Mouse (Mus musculus): ENCODE data around the gene Col4a3bp. TPM values are rescaled to one million over a fixed set of nuclear protein-coding genes. Genes with fewer than 3 reads are reported as not detected.

Col4a3bp gene
- polyA plus RNA-seq, 1 experiment from 2014 or later: 11.6 TPM

- Histone ChIP-seq H3K9me3 (ENCODE audit: control insufficient read depth, low read length) (no peaks in the 10 kb centered on the region), H3K27me3 (ENCODE audit: control insufficient read depth, insufficient read depth, low read length) (no peaks in the 10 kb centered on the region), H3K4me2 (replicated peaks; ENCODE audit: low read depth, low read length) (no peak overlapping the region), H3K4me1 (replicated peaks; ENCODE audit: control insufficient read depth, insufficient read depth, low read length) (no peaks in the 10 kb centered on the region), H3K27ac (ENCODE audit: low read depth, low read length) (no peak overlapping the region), H3K36me3 (ENCODE audit: control insufficient read depth, insufficient read depth, low read length) (no peaks in the 10 kb centered on the region), H3K9ac (ENCODE audit: low read depth, low read length) (no peak overlapping the region), H3K4me3 (ENCODE audit: low read depth, low read length) (no peak overlapping the region)
- WGBS: 76% methylated on average over 4 of the region's 4 CpGs
- ATAC-seq (ENCODE audit: low FRiP score) (no peak), DNase-seq (ENCODE audit: low spot score) (no peak)
Observed at GRCm38 (mm10) chr13:96547941-96548340, 5.5 kb downstream of the Col4a3bp start.

- Histone ChIP-seq H3K4me3 (ENCODE audit: low read depth, low read length) (no peak overlapping the region), H3K27me3 (ENCODE audit: control insufficient read depth, insufficient read depth, low read length) (no peaks in the 10 kb centered on the region), H3K4me2 (replicated peaks; ENCODE audit: low read depth, low read length) (no peak overlapping the region), H3K27ac (ENCODE audit: low read depth, low read length) (no peak overlapping the region), H3K9ac (ENCODE audit: low read depth, low read length) (no peak overlapping the region), H3K36me3 (ENCODE audit: control insufficient read depth, insufficient read depth, low read length) (no peaks in the 10 kb centered on the region), H3K4me1 (replicated peaks; ENCODE audit: control insufficient read depth, insufficient read depth, low read length) (no peaks in the 10 kb centered on the region), H3K9me3 (ENCODE audit: control insufficient read depth, low read length) (no peaks in the 10 kb centered on the region)
- ATAC-seq (ENCODE audit: low FRiP score) (no peak), DNase-seq (ENCODE audit: low spot score) (no peak)
- 97% methylated on average over 3 of the region's 3 CpGs for WGBS
Observed at GRCm38 (mm10) chr13:96555099-96555498, 12.7 kb downstream of the Col4a3bp start.

- Histone ChIP-seq H3K4me2 (replicated peaks; ENCODE audit: low read depth, low read length) (no peak overlapping the region), H3K9ac (ENCODE audit: low read depth, low read length) (no peak overlapping the region), H3K4me1 (replicated peaks; ENCODE audit: control insufficient read depth, insufficient read depth, low read length) (no peaks in the 10 kb centered on the region), H3K9me3 (ENCODE audit: control insufficient read depth, low read length) (no peaks in the 10 kb centered on the region), H3K27me3 (ENCODE audit: control insufficient read depth, insufficient read depth, low read length) (no peaks in the 10 kb centered on the region), H3K4me3 (ENCODE audit: low read depth, low read length) (no peak overlapping the region), H3K36me3 (ENCODE audit: control insufficient read depth, insufficient read depth, low read length) (no peaks in the 10 kb centered on the region), H3K27ac (ENCODE audit: low read depth, low read length) (no peak overlapping the region)
- no peak for ATAC-seq (ENCODE audit: low FRiP score)
- no peak for DNase-seq (ENCODE audit: low spot score)
- 62% methylated on average over 6 of the region's 6 CpGs for WGBS
Observed at GRCm38 (mm10) chr13:96567977-96568376, 25.6 kb downstream of the Col4a3bp start.

- H3K9ac ChIP-seq (ENCODE audit: low read depth, low read length): no peak overlapping the region
- no peaks in the 10 kb centered on the region for H3K27me3 ChIP-seq (ENCODE audit: control insufficient read depth, insufficient read depth, low read length)
- no peak overlapping the region for H3K27ac ChIP-seq (ENCODE audit: low read depth, low read length)
- 70% methylated on average over 10 of the region's 10 CpGs for WGBS
- H3K36me3 ChIP-seq (ENCODE audit: control insufficient read depth, insufficient read depth, low read length): no peaks in the 10 kb centered on the region
- H3K9me3 ChIP-seq (ENCODE audit: control insufficient read depth, low read length): no peaks in the 10 kb centered on the region
- no peaks in the 10 kb centered on the region for H3K4me1 ChIP-seq (replicated peaks; ENCODE audit: control insufficient read depth, insufficient read depth, low read length)
- H3K4me3 ChIP-seq (ENCODE audit: low read depth, low read length): no peak overlapping the region
- no peak for DNase-seq (ENCODE audit: low spot score)
- no peak for ATAC-seq (ENCODE audit: low FRiP score)
- H3K4me2 ChIP-seq (replicated peaks; ENCODE audit: low read depth, low read length): no peak overlapping the region
Observed at GRCm38 (mm10) chr13:96570313-96571015, 28.0 kb downstream of the Col4a3bp start.

GRCm38 (mm10) chr13:96571016-96571361, 28.6 kb downstream of the Col4a3bp start:
- H3K9ac ChIP-seq (ENCODE audit: low read depth, low read length): no peak overlapping the region
- no peaks in the 10 kb centered on the region for H3K9me3 ChIP-seq (ENCODE audit: control insufficient read depth, low read length)
- no peak overlapping the region for H3K27ac ChIP-seq (ENCODE audit: low read depth, low read length)
- no peak overlapping the region for H3K4me3 ChIP-seq (ENCODE audit: low read depth, low read length)
- no peak overlapping the region for H3K4me2 ChIP-seq (replicated peaks; ENCODE audit: low read depth, low read length)
- H3K27me3 ChIP-seq (ENCODE audit: control insufficient read depth, insufficient read depth, low read length): no peaks in the 10 kb centered on the region
- ATAC-seq (ENCODE audit: low FRiP score) (no peak), DNase-seq (ENCODE audit: low spot score) (no peak)
- no peaks in the 10 kb centered on the region for H3K36me3 ChIP-seq (ENCODE audit: control insufficient read depth, insufficient read depth, low read length)
- no peaks in the 10 kb centered on the region for H3K4me1 ChIP-seq (replicated peaks; ENCODE audit: control insufficient read depth, insufficient read depth, low read length)
- 81% methylated on average over 6 of the region's 6 CpGs for WGBS

GRCm38 (mm10) chr13:96574170-96574569, 31.8 kb downstream of the Col4a3bp start:
- no peak overlapping the region for H3K4me2 ChIP-seq (replicated peaks; ENCODE audit: low read depth, low read length)
- DNase-seq (ENCODE audit: low spot score): no peak
- H3K36me3 ChIP-seq (ENCODE audit: control insufficient read depth, insufficient read depth, low read length): no peaks in the 10 kb centered on the region
- no peak overlapping the region for H3K9ac ChIP-seq (ENCODE audit: low read depth, low read length)
- no peaks in the 10 kb centered on the region for H3K9me3 ChIP-seq (ENCODE audit: control insufficient read depth, low read length)
- no peak overlapping the region for H3K27ac ChIP-seq (ENCODE audit: low read depth, low read length)
- H3K27me3 ChIP-seq (ENCODE audit: control insufficient read depth, insufficient read depth, low read length): no peaks in the 10 kb centered on the region
- H3K4me3 ChIP-seq (ENCODE audit: low read depth, low read length): no peak overlapping the region
- ATAC-seq (ENCODE audit: low FRiP score): no peak
- WGBS: 88% methylated on average over 2 of the region's 2 CpGs
- H3K4me1 ChIP-seq (replicated peaks; ENCODE audit: control insufficient read depth, insufficient read depth, low read length): no peaks in the 10 kb centered on the region

GRCm38 (mm10) chr13:96579104-96579503, 36.7 kb downstream of the Col4a3bp start:
- no peaks in the 10 kb centered on the region for H3K27me3 ChIP-seq (ENCODE audit: control insufficient read depth, insufficient read depth, low read length)
- no peaks in the 10 kb centered on the region for H3K9me3 ChIP-seq (ENCODE audit: control insufficient read depth, low read length)
- no peak overlapping the region for H3K4me2 ChIP-seq (replicated peaks; ENCODE audit: low read depth, low read length)
- ATAC-seq (ENCODE audit: low FRiP score) (no peak), DNase-seq (ENCODE audit: low spot score) (no peak)
- 84% methylated on average over 2 of the region's 2 CpGs for WGBS
- no peaks in the 10 kb centered on the region for H3K36me3 ChIP-seq (ENCODE audit: control insufficient read depth, insufficient read depth, low read length)
- no peak overlapping the region for H3K27ac ChIP-seq (ENCODE audit: low read depth, low read length)
- no peak overlapping the region for H3K9ac ChIP-seq (ENCODE audit: low read depth, low read length)
- H3K4me3 ChIP-seq (ENCODE audit: low read depth, low read length): no peak overlapping the region
- H3K4me1 ChIP-seq (replicated peaks; ENCODE audit: control insufficient read depth, insufficient read depth, low read length): no peaks in the 10 kb centered on the region

GRCm38 (mm10) chr13:96579979-96580378, 37.6 kb downstream of the Col4a3bp start:
- H3K9me3 ChIP-seq (ENCODE audit: control insufficient read depth, low read length): no peaks in the 10 kb centered on the region
- H3K4me2 ChIP-seq (replicated peaks; ENCODE audit: low read depth, low read length): no peak overlapping the region
- H3K27me3 ChIP-seq (ENCODE audit: control insufficient read depth, insufficient read depth, low read length): no peaks in the 10 kb centered on the region
- H3K9ac ChIP-seq (ENCODE audit: low read depth, low read length): no peak overlapping the region
- no peak overlapping the region for H3K4me3 ChIP-seq (ENCODE audit: low read depth, low read length)
- whole genome bisulfite sequencing: 78% methylated on average over 1 of the region's 1 CpGs
- H3K36me3 ChIP-seq (ENCODE audit: control insufficient read depth, insufficient read depth, low read length): no peaks in the 10 kb centered on the region
- no peaks in the 10 kb centered on the region for H3K4me1 ChIP-seq (replicated peaks; ENCODE audit: control insufficient read depth, insufficient read depth, low read length)
- ATAC-seq (ENCODE audit: low FRiP score) (no peak), DNase-seq (ENCODE audit: low spot score) (no peak)
- H3K27ac ChIP-seq (ENCODE audit: low read depth, low read length): no peak overlapping the region

- Histone ChIP-seq H3K4me1 (replicated peaks; ENCODE audit: control insufficient read depth, insufficient read depth, low read length) (no peaks in the 10 kb centered on the region), H3K4me2 (replicated peaks; ENCODE audit: low read depth, low read length) (no peak overlapping the region), H3K36me3 (ENCODE audit: control insufficient read depth, insufficient read depth, low read length) (no peaks in the 10 kb centered on the region), H3K4me3 (ENCODE audit: low read depth, low read length) (no peak overlapping the region), H3K27me3 (ENCODE audit: control insufficient read depth, insufficient read depth, low read length) (no peaks in the 10 kb centered on the region), H3K9ac (ENCODE audit: low read depth, low read length) (no peak overlapping the region), H3K9me3 (ENCODE audit: control insufficient read depth, low read length) (no peaks in the 10 kb centered on the region), H3K27ac (ENCODE audit: low read depth, low read length) (no peak overlapping the region)
- DNase-seq (ENCODE audit: low spot score) (no peak), ATAC-seq (ENCODE audit: low FRiP score) (no peak)
- 92% methylated on average over 2 of the region's 2 CpGs for WGBS
Observed at GRCm38 (mm10) chr13:96584201-96584600, 41.8 kb downstream of the Col4a3bp start.
